Mouse (Mus musculus): Measurements from ENCODE around the gene Cd34.

GRCm38 (mm10) chr1:194930706-194931105, 7.9 kb upstream of the Cd34 start:
- TF ChIP-seq CTCF (conservative IDR thresholded peaks at IDR 0.05; ENCODE audit: low read length) (no peak), NANOG (IDR thresholded peaks at IDR 0.05; ENCODE audit: borderline replicate concordance, low read length) (no peak)
